ENCODE assay signal across 13 mouse cellular contexts in genomic region chr1:75561221-75561897, GRCm38 (mm10). TPM values are rescaled to one million over a fixed set of nuclear protein-coding genes. Genes with fewer than 3 reads are reported as not detected.
DNase-seq lines count a peak whose midpoint lies in the region; ATAC-seq lines count a peak whose summit lies in the region.
"Had no signal": no experiment of that assay in that cellular context is flagged by ENCODE, and none has a peak within 500 bp of the region (broad histone marks: within the 10 kb centered on the region; RNA-seq: fewer than 3 reads in every experiment).

No protein-coding gene starts in this region.

- no peaks in the 10 kb centered on the region for H3K27me3 ChIP-seq in forebrain, embryonic 15.5 days
- H3K27me3 ChIP-seq in forebrain, embryonic 11.5 days (ENCODE audit: control insufficient read depth, insufficient read depth, low read length) = no peaks in the 10 kb centered on the region
- no peaks in the 10 kb centered on the region for H3K27me3 ChIP-seq in hindbrain, embryonic 15.5 days
- no peaks in the 10 kb centered on the region for H3K27me3 ChIP-seq in hindbrain, embryonic 12.5 days

- H3K4me3 ChIP-seq in forebrain, embryonic 15.5 days = no peak overlapping the region
- H3K4me3 ChIP-seq in forebrain, embryonic 11.5 days (ENCODE audit: low read depth, low read length) = no peak overlapping the region
- no peak overlapping the region for H3K4me3 ChIP-seq in hindbrain, embryonic 15.5 days
- no peak overlapping the region for H3K4me3 ChIP-seq in hindbrain, embryonic 12.5 days

- peaks cover 9% of the 10 kb centered on the region; the same call in 1 of the 2 replicates for H3K36me3 ChIP-seq in forebrain, embryonic 15.5 days
- no peaks in the 10 kb centered on the region for H3K36me3 ChIP-seq in forebrain, embryonic 11.5 days (ENCODE audit: control insufficient read depth, insufficient read depth, low read length)
- peaks cover 13% of the 10 kb centered on the region; the same call in 1 of the 2 replicates for H3K36me3 ChIP-seq in hindbrain, embryonic 15.5 days
- H3K36me3 ChIP-seq in hindbrain, embryonic 12.5 days = peaks cover 13% of the 10 kb centered on the region; the same call in 1 of the 2 replicates

- WGBS in forebrain, embryonic 15.5 days = 43% methylated on average over 4 of the region's 4 CpGs
- WGBS in forebrain, embryonic 11.5 days = 62% methylated on average over 4 of the region's 4 CpGs
- 42% methylated on average over 4 of the region's 4 CpGs for WGBS in hindbrain, embryonic 15.5 days
- WGBS in hindbrain, embryonic 12.5 days = 59% methylated on average over 4 of the region's 4 CpGs

- no peak overlapping the region for H3K4me2 ChIP-seq in forebrain, embryonic 15.5 days (replicated peaks)
- no peak overlapping the region for H3K4me2 ChIP-seq in forebrain, embryonic 11.5 days (ENCODE audit: low read depth, low read length, severe bottlenecking)
- no peak overlapping the region for H3K4me2 ChIP-seq in hindbrain, embryonic 15.5 days
- no peak overlapping the region for H3K4me2 ChIP-seq in hindbrain, embryonic 12.5 days (replicated peaks)

- peak overlapping the region; percentile 57 for H3K27ac ChIP-seq in forebrain, embryonic 15.5 days (replicated peaks)
- H3K27ac ChIP-seq in forebrain, embryonic 11.5 days (ENCODE audit: low read depth, low read length) = no peak overlapping the region
- H3K27ac ChIP-seq in hindbrain, embryonic 15.5 days (replicated peaks) = peak overlapping the region; percentile 58
- H3K27ac ChIP-seq in hindbrain, embryonic 12.5 days = no peak overlapping the region

- H3K4me1 ChIP-seq in forebrain, embryonic 15.5 days = peaks cover 26% of the 10 kb centered on the region
- H3K4me1 ChIP-seq in forebrain, embryonic 11.5 days (replicated peaks; ENCODE audit: control insufficient read depth, insufficient read depth, low read length) = no peaks in the 10 kb centered on the region; the same call in 1 of the 2 replicates
- peaks cover 18% of the 10 kb centered on the region for H3K4me1 ChIP-seq in hindbrain, embryonic 15.5 days (replicated peaks)
- peaks cover 15% of the 10 kb centered on the region for H3K4me1 ChIP-seq in hindbrain, embryonic 12.5 days

- H3K9me3 ChIP-seq in forebrain, embryonic 15.5 days = no peaks in the 10 kb centered on the region
- H3K9me3 ChIP-seq in forebrain, embryonic 11.5 days (ENCODE audit: control insufficient read depth, low read length) = no peaks in the 10 kb centered on the region
- H3K9me3 ChIP-seq in hindbrain, embryonic 15.5 days = no peaks in the 10 kb centered on the region
- H3K9me3 ChIP-seq in hindbrain, embryonic 12.5 days (replicated peaks) = 0 out of 2 replicates have a peak, but pooled peaks cover 4% of the 10 kb centered on the region

- H3K9ac ChIP-seq in forebrain, embryonic 15.5 days (replicated peaks) = no peak overlapping the region
- no peak overlapping the region for H3K9ac ChIP-seq in forebrain, embryonic 11.5 days (ENCODE audit: low read length)
- H3K9ac ChIP-seq in hindbrain, embryonic 15.5 days = no peak overlapping the region
- H3K9ac ChIP-seq in hindbrain, embryonic 12.5 days = no peak overlapping the region

- DNase-seq in forebrain, embryonic 11.5 days (ENCODE audit: low spot score) = no peak
- peak; percentile 15 for DNase-seq in 3T3-L1 (ENCODE audit: low read depth, low spot score)
- DNase-seq in adrenal gland, postnatal 25 days = peak; percentile 55
- no peak for DNase-seq in thymus, postnatal 0 days (ENCODE audit: low spot score)
- DNase-seq: kidney, postnatal 4 days; lung, postnatal 14 days had no signal

- ATAC-seq in forebrain, embryonic 15.5 days (replicated peaks) = peak; percentile 23; the same call in 1 of the 2 replicates
- ATAC-seq in forebrain, embryonic 11.5 days (replicated peaks; ENCODE audit: low FRiP score) = no peak
- ATAC-seq in hindbrain, embryonic 15.5 days (ENCODE audit: low FRiP score, low read depth) = no peak
- no peak for ATAC-seq in hindbrain, embryonic 12.5 days (ENCODE audit: low FRiP score)
- no peak for ATAC-seq in megakaryocyte, adult 5-6 weeks (ENCODE audit: poor library complexity, severe bottlenecking)
- ATAC-seq: intestine, postnatal 0 days had no signal

RNA-seq across cellular contexts. Expression of gene Slc4a3, which starts 15.3 kb away (rescaled TPM):
- polyA plus RNA-seq in forebrain, embryonic 15.5 days (2015; fragmentation: Nextera tagmentation; extraction: Ambion mirVana) = 35.2 and 35.9 TPM in 2 replicates
- 13.3 and 15.7 TPM in 2 replicates for polyA plus RNA-seq in forebrain, embryonic 11.5 days (2014; fragmentation: Nextera tagmentation; extraction: Ambion mirVana)
- polyA plus RNA-seq in hindbrain, embryonic 15.5 days (2015; fragmentation: Nextera tagmentation; extraction: Ambion mirVana) = 72.4 and 77.2 TPM in 2 replicates
- 36.9 and 38.6 TPM in 2 replicates for polyA plus RNA-seq in hindbrain, embryonic 12.5 days (2016; fragmentation: Nextera tagmentation; extraction: Ambion mirVana)
- 139 and 184 TPM in 2 replicates for total RNA-seq in adrenal gland, postnatal 25 days (2021)
- total RNA-seq in megakaryocyte, adult 5-6 weeks (2015) = 0.05 TPM in 1 of 2 replicates, not detected in the other
- not detected in 2 replicates for total RNA-seq in megakaryocyte, adult 5-6 weeks (2017)
- 1.2 and 1.6 TPM in 2 replicates for polyA plus RNA-seq in thymus, postnatal 0 days (2015; fragmentation: Nextera tagmentation; extraction: Ambion mirVana)

RNA-seq across cellular contexts. Expression of gene Stk11ip, which starts 40.0 kb away (rescaled TPM):
- 19.6 and 20.1 TPM in 2 replicates for polyA plus RNA-seq in forebrain, embryonic 15.5 days (2015; fragmentation: Nextera tagmentation; extraction: Ambion mirVana)
- polyA plus RNA-seq in forebrain, embryonic 11.5 days (2014; fragmentation: Nextera tagmentation; extraction: Ambion mirVana) = 23.9 and 27.6 TPM in 2 replicates
- polyA plus RNA-seq in hindbrain, embryonic 15.5 days (2015; fragmentation: Nextera tagmentation; extraction: Ambion mirVana) = 20.1 and 21.0 TPM in 2 replicates
- 25.7 and 29.3 TPM in 2 replicates for polyA plus RNA-seq in hindbrain, embryonic 12.5 days (2016; fragmentation: Nextera tagmentation; extraction: Ambion mirVana)
- 19.2 and 35.4 TPM in 2 replicates for total RNA-seq in adrenal gland, postnatal 25 days (2021)
- 9.5 and 10.7 TPM in 2 replicates for total RNA-seq in megakaryocyte, adult 5-6 weeks (2015)
- total RNA-seq in megakaryocyte, adult 5-6 weeks (2017) = 17.2 and 20.5 TPM in 2 replicates
- polyA plus RNA-seq in thymus, postnatal 0 days (2015; fragmentation: Nextera tagmentation; extraction: Ambion mirVana) = 13.1 and 14.4 TPM in 2 replicates

RNA-seq across cellular contexts. Expression of gene Inha, which starts 54.5 kb away (rescaled TPM):
- polyA plus RNA-seq in forebrain, embryonic 15.5 days (2015; fragmentation: Nextera tagmentation; extraction: Ambion mirVana) = 13.8 and 15.0 TPM in 2 replicates
- 1.3 and 2.4 TPM in 2 replicates for polyA plus RNA-seq in forebrain, embryonic 11.5 days (2014; fragmentation: Nextera tagmentation; extraction: Ambion mirVana)
- polyA plus RNA-seq in hindbrain, embryonic 15.5 days (2015; fragmentation: Nextera tagmentation; extraction: Ambion mirVana) = 17.4 and 22.4 TPM in 2 replicates
- polyA plus RNA-seq in hindbrain, embryonic 12.5 days (2016; fragmentation: Nextera tagmentation; extraction: Ambion mirVana) = 8.6 and 9.2 TPM in 2 replicates
- total RNA-seq in adrenal gland, postnatal 25 days (2021) = 42.4 and 44.1 TPM in 2 replicates
- total RNA-seq in megakaryocyte, adult 5-6 weeks (2015) = not detected in 2 replicates
- not detected in 2 replicates for total RNA-seq in megakaryocyte, adult 5-6 weeks (2017)
- polyA plus RNA-seq in thymus, postnatal 0 days (2015; fragmentation: Nextera tagmentation; extraction: Ambion mirVana) = 1.7 TPM in 2 replicates
- total RNA-seq: CH12.LX; liver, adult 2 months had no signal

RNA-seq across cellular contexts. Expression of gene Obsl1, which starts 55.1 kb away (rescaled TPM):
- 21.7 and 21.9 TPM in 2 replicates for polyA plus RNA-seq in forebrain, embryonic 15.5 days (2015; fragmentation: Nextera tagmentation; extraction: Ambion mirVana)
- 42.6 and 44.7 TPM in 2 replicates for polyA plus RNA-seq in forebrain, embryonic 11.5 days (2014; fragmentation: Nextera tagmentation; extraction: Ambion mirVana)
- 28.1 and 34.9 TPM in 2 replicates for polyA plus RNA-seq in hindbrain, embryonic 15.5 days (2015; fragmentation: Nextera tagmentation; extraction: Ambion mirVana)
- polyA plus RNA-seq in hindbrain, embryonic 12.5 days (2016; fragmentation: Nextera tagmentation; extraction: Ambion mirVana) = 63.4 and 66.4 TPM in 2 replicates
- 83.1 and 107 TPM in 2 replicates for total RNA-seq in adrenal gland, postnatal 25 days (2021)
- not detected in 2 replicates for total RNA-seq in megakaryocyte, adult 5-6 weeks (2015)
- total RNA-seq in megakaryocyte, adult 5-6 weeks (2017) = not detected in 2 replicates
- polyA plus RNA-seq in thymus, postnatal 0 days (2015; fragmentation: Nextera tagmentation; extraction: Ambion mirVana) = 9.9 and 10.2 TPM in 2 replicates

Comparison
In these comparisons a context has a peak if more than half of its experiments do, and no peak if none do; other contexts are left out.
1. H3K27ac ChIP-seq: peak in forebrain, embryonic 15.5 days (single experiment) and hindbrain, embryonic 15.5 days (single experiment); none in forebrain, embryonic 11.5 days (single experiment) and hindbrain, embryonic 12.5 days (single experiment).
2. DNase-seq: peak in 3T3-L1 (single experiment) and adrenal gland, postnatal 25 days (single experiment); none in forebrain, embryonic 11.5 days (single experiment) and thymus, postnatal 0 days (single experiment).